Mouse (Mus musculus) neural tube, embryonic 13.5 days (tissue): ENCODE data around the gene Tbc1d14. TPM values are rescaled to one million over a fixed set of nuclear protein-coding genes. Genes with fewer than 3 reads are reported as not detected.

Experiments used
- ATAC-seq: fragments of 200-750 bp; cut with Nextera tagmentation; 2 replicates; pipeline ENCODE4 v1.8.0; 2017; ENCODE audit warnings: low read depth, mild to moderate bottlenecking, moderate TSS enrichment, moderate library complexity
- H3K27ac ChIP-seq: fragments of 300-500 bp; sonication (generic); replicated peaks from 2 replicates; pipeline ENCODE4 v1.5.1; 2015; ENCODE audit warnings: moderate library complexity, mild to moderate bottlenecking, inconsistent platforms
- H3K27me3 ChIP-seq: fragments of 300-500 bp; sonication (generic); 2 replicates; pipeline ENCODE4 v1.6.1; 2015; ENCODE audit warnings: mild to moderate bottlenecking, inconsistent platforms
- H3K36me3 ChIP-seq: fragments of 300-500 bp; sonication (generic); 2 replicates; pipeline ENCODE4 v1.6.1; 2015; ENCODE audit warnings: mild to moderate bottlenecking, inconsistent platforms
- H3K4me1 ChIP-seq: fragments of 300-500 bp; sonication (generic); replicated peaks from 2 replicates; pipeline ENCODE4 v1.6.1; 2015; ENCODE audit warnings: inconsistent platforms
- H3K4me2 ChIP-seq: fragments of 300-500 bp; sonication (generic); 2 replicates; pipeline ENCODE4 v1.6.1; 2015; ENCODE audit warnings: inconsistent platforms, mild to moderate bottlenecking, moderate library complexity
- H3K4me3 ChIP-seq: fragments of 300-500 bp; sonication (generic); 2 replicates; pipeline ENCODE4 v1.5.1; 2015; ENCODE audit warnings: mild to moderate bottlenecking, inconsistent platforms
- H3K9ac ChIP-seq: fragments of 300-500 bp; sonication (generic); 2 replicates; pipeline ENCODE4 v1.6.1; 2015; ENCODE audit warnings: moderate library complexity, mild to moderate bottlenecking, inconsistent platforms
- H3K9me3 ChIP-seq: fragments of 300-500 bp; sonication (generic); 2 replicates; pipeline ENCODE4 v1.6.1; 2016; ENCODE audit warnings: inconsistent platforms
- WGBS: fragments of 180-500 bp; shearing (Covaris S2); methylation state at CpG from one replicate; pipeline ENCODE4 v1.1.7; 2015; 5-methylcytosine and 5-hydroxymethylcytosine counted together
- polyA plus RNA-seq: library from polyadenylated mRNA; unstranded; fragments of >200 nt; fragmentation: Nextera tagmentation; extraction: Ambion mirVana; gene quantifications from 2 replicates; pipeline ENCODE4 v1.2.1, GENCODE M21; 2015

Gene Tbc1d14
- polyA plus RNA-seq, 1 experiment from 2014 or later = 64.0 TPM

DNA sequence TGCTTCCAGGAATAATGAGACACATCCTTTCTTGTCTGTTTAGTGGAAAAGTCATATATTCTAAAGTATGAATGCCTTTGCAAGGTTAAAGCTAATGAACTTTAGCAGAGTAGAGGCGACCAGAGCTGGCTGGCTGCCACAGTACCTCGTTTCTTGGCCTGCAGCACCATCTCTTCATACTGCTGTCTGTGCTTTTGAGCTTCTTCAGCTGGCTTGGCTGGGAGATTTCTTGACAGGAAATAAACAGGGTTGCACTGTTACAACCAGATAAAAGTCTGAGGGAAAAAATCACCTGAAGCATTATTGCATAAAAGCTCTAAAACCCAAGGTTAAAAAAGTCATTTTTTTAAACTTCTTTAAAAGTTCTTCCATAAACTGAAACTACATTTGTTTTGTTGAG is 70.3 kb downstream of the Tbc1d14 start:
- 73% methylated on average over 2 of the region's 2 CpGs for WGBS
- no peaks in the 10 kb centered on the region for H3K9me3 ChIP-seq
- H3K4me2 ChIP-seq = no peak overlapping the region
- H3K27me3 ChIP-seq = no peaks in the 10 kb centered on the region
- no peak overlapping the region for H3K27ac ChIP-seq
- no peak overlapping the region for H3K4me3 ChIP-seq
- H3K4me1 ChIP-seq = peaks cover 11% of the 10 kb centered on the region
- peaks cover 72% of the 10 kb centered on the region for H3K36me3 ChIP-seq
- no peak overlapping the region for H3K9ac ChIP-seq
- no peak for ATAC-seq

DNA sequence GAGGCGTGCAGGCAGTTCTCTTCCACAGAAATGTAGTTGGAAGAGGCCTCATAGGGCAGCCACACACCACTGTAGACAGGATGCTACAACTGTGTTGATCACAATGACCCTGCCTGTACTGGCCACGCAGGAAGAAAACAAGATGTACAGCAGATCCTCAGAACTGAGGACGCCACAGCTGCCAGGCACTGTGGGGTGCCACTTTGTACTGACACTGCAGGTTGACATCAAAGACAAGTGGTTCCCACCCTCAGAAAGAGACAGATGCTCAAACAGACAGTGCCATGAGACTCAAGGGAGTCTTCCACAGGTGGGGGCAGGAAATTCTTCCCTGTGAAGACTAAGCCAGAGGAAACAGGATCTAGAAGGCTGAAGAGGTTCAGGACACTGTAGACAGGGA is 73.3 kb downstream of the Tbc1d14 start:
- no peak overlapping the region for H3K9ac ChIP-seq
- H3K9me3 ChIP-seq = no peaks in the 10 kb centered on the region
- no peak overlapping the region for H3K27ac ChIP-seq
- no peaks in the 10 kb centered on the region for H3K27me3 ChIP-seq
- H3K4me2 ChIP-seq = no peak overlapping the region
- H3K36me3 ChIP-seq = peaks cover 91% of the 10 kb centered on the region
- 72% methylated on average over 3 of the region's 3 CpGs for WGBS
- no peak overlapping the region for H3K4me3 ChIP-seq
- no peak for ATAC-seq
- no peaks in the 10 kb centered on the region for H3K4me1 ChIP-seq

DNA sequence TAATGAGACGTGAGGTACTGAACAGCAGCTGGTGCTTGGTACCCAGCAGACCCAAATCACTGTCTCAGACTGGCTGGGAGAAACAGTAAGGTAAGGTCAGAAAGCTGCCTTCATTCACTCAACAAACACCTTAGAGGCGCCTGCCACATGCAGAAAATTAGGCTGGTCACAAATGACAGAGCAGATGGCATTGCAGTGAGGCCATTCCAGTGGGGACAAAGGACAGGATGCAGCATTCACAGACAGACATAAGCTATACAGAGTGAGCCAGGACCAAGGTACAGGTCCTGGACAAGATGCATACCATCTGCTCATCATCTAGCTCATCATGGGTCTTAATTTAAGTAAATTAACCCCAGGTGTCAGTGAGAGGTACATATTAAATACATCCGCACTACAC is 75.5 kb downstream of the Tbc1d14 start:
- Histone ChIP-seq H3K4me3 (no peak overlapping the region), H3K9ac (no peak overlapping the region), H3K4me1 (no peaks in the 10 kb centered on the region), H3K36me3 (peaks cover 88% of the 10 kb centered on the region), H3K27me3 (no peaks in the 10 kb centered on the region), H3K4me2 (no peak overlapping the region), H3K9me3 (no peaks in the 10 kb centered on the region), H3K27ac (no peak overlapping the region)
- WGBS = 82% methylated on average over 3 of the region's 3 CpGs
- no peak for ATAC-seq

DNA sequence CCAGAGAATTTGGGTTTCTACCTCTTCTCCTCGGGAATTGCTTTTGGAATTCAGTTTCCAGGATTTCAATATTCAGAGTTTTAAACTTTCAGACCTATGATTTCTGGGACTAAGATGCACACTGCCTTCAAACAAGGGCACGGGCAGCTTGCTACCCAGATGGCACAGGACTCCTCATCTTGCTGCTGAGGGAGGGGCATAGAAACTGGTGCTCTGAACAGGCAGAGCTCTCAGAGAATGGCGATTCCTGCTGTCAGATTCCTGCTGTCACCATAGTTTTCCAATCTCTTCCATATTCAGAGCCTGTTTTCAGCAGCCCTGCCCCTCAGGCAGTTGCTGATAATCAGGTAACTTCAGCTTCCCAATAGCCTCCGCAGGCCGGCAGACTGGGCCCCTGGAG is 77.5 kb downstream of the Tbc1d14 start:
- Histone ChIP-seq H3K36me3 (peaks cover 90% of the 10 kb centered on the region), H3K4me2 (no peak overlapping the region), H3K27ac (no peak overlapping the region), H3K9ac (no peak overlapping the region), H3K4me3 (no peak overlapping the region), H3K9me3 (no peaks in the 10 kb centered on the region), H3K4me1 (no peaks in the 10 kb centered on the region), H3K27me3 (no peaks in the 10 kb centered on the region)
- 89% methylated on average over 5 of the region's 5 CpGs for WGBS
- ATAC-seq = no peak

DNA sequence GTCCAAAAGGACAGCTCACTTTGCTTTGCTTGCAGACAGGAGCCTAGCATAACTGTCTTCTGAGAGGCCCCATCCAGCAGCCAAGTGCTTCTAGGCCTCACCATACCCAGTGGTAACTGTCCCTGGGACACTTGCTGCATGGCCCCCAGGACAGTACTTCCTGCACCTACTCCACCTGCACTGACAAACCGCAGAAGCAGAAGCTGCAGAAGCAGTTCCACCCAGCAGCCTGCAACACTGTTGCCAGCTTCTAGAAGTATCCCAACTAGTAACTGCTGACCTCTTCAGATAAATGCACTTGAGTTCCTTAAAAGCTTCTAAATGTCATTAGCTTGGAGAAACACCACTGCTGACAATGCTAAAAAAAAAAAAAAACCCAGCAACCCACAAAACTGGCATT is 78.0 kb downstream of the Tbc1d14 start:
- H3K36me3 ChIP-seq = peaks cover 90% of the 10 kb centered on the region
- 94% methylated on average over 1 of the region's 1 CpGs for WGBS
- no peak overlapping the region for H3K4me3 ChIP-seq
- no peaks in the 10 kb centered on the region for H3K4me1 ChIP-seq
- no peak overlapping the region for H3K27ac ChIP-seq
- no peaks in the 10 kb centered on the region for H3K9me3 ChIP-seq
- H3K9ac ChIP-seq = no peak overlapping the region
- H3K27me3 ChIP-seq = no peaks in the 10 kb centered on the region
- no peak overlapping the region for H3K4me2 ChIP-seq
- ATAC-seq = no peak

DNA sequence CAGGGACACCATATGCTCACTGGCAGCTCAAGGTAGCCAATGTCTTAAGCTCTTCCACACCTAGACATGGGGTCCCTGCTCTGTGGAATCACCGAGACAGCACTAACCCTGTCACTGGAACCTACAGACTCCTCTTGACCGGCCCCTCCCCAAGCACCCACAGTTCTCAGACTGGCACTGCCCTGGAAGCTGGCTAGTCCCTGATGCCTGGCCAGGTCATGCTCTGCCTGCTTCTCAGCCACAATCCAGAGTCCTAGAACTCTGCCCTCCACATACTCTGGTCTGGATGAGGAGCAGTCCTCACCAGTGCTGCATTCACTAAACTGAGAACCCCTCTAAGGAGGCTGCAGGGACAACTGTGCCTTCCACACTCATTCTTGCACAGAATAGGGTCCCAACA is 82.1 kb downstream of the Tbc1d14 start:
- no peak overlapping the region for H3K9ac ChIP-seq
- no peaks in the 10 kb centered on the region for H3K4me1 ChIP-seq
- H3K27ac ChIP-seq = no peak overlapping the region
- H3K27me3 ChIP-seq = no peaks in the 10 kb centered on the region
- H3K36me3 ChIP-seq = peaks cover 93% of the 10 kb centered on the region
- no peak overlapping the region for H3K4me2 ChIP-seq
- no peaks in the 10 kb centered on the region for H3K9me3 ChIP-seq
- WGBS = 95% methylated on average over 2 of the region's 2 CpGs
- no peak for ATAC-seq
- H3K4me3 ChIP-seq = no peak overlapping the region

DNA sequence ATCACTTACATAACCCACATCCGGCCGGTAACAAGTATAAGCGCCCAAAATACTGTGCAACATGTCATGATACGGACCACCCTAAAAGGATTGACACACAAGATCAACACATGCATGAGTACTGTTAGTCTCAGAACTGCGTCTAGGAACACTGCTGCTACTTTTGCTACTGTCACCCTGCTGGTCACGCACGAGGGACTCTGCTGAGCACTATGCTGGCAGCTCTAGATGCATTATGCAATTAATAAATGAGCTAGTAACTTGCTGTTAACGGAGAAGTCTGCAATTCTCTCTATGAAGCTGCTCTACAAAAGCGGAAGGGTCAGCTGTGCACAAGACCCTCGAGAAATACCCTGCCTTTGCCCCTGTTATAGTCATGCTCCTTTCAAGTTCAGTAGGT is 84.7 kb downstream of the Tbc1d14 start:
- Histone ChIP-seq H3K4me3 (no peak overlapping the region), H3K4me1 (no peaks in the 10 kb centered on the region), H3K9me3 (no peaks in the 10 kb centered on the region), H3K27ac (no peak overlapping the region), H3K27me3 (no peaks in the 10 kb centered on the region), H3K9ac (no peak overlapping the region), H3K4me2 (no peak overlapping the region), H3K36me3 (peaks cover 100% of the 10 kb centered on the region)
- no peak for ATAC-seq
- WGBS = 92% methylated on average over 10 of the region's 10 CpGs

DNA sequence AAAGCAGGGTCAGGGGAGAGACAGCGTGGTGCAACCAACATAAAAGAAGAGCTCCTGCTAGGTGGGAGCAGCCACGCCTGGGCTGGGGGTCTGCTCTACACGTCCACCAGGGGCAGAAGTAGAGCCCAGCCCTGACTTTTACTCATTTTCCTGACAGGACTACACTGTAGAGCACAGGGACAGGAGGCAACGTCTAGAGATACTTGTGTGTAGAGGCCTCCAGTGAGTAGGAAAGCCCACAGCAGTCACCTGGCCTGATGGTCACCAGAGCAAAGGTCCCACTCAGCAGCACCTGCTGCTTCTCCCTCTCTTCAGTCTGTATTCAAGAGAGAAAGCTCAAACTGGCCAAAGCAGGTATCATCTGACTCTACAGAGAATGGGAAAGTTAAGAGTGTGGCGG is 87.4 kb downstream of the Tbc1d14 start:
- 74% methylated on average over 5 of the region's 5 CpGs for WGBS
- H3K9me3 ChIP-seq = no peaks in the 10 kb centered on the region
- H3K27me3 ChIP-seq = no peaks in the 10 kb centered on the region
- no peak for ATAC-seq
- peaks cover 99% of the 10 kb centered on the region for H3K36me3 ChIP-seq
- no peaks in the 10 kb centered on the region for H3K4me1 ChIP-seq
- H3K4me2 ChIP-seq = no peak overlapping the region
- no peak overlapping the region for H3K27ac ChIP-seq
- H3K4me3 ChIP-seq = no peak overlapping the region
- no peak overlapping the region for H3K9ac ChIP-seq

DNA sequence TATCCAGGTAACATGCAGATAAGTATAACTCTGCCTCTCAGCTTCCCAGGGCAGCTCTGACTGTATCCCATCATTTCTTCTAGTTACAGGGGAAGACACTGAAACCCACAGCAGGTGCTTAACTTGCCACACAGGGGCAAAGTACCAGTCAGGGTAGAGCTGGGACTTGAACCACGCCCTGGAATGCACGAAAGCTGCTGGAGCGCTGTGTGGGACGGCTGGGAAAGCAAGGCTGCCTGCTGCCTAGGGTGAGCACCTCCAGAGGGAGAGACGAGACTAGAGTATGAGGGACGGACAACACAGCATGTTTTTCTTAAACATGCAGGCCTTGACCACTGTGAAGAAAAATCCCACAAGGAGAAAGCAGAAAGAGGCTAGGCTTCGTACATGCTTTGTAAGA is 87.8 kb downstream of the Tbc1d14 start:
- Histone ChIP-seq H3K27ac (no peak overlapping the region), H3K4me3 (no peak overlapping the region), H3K27me3 (no peaks in the 10 kb centered on the region), H3K9ac (no peak overlapping the region), H3K4me2 (no peak overlapping the region), H3K36me3 (peaks cover 99% of the 10 kb centered on the region), H3K4me1 (no peaks in the 10 kb centered on the region), H3K9me3 (no peaks in the 10 kb centered on the region)
- 89% methylated on average over 7 of the region's 7 CpGs for WGBS
- ATAC-seq = no peak

DNA sequence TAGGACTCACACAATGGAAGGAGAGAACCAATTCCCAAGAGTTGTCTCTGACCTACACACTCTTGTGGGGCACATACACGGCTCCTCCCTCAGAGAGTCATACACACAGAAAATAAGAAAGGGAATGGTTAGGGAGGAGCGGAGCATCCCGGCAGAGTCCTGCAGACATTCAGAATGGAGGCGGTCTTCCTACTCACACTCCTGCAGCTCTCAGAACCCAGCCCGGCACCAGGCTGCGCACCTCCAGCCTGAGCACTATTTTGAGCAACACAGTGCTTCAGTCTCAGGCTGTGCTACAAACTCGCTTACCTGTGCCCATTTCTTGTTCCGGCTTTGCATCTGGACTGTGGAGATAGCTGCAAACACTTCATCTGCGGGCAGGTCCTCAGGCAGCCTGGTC is 98.4 kb downstream of the Tbc1d14 start:
- Histone ChIP-seq H3K4me2 (no peak overlapping the region), H3K27ac (no peak overlapping the region), H3K27me3 (no peaks in the 10 kb centered on the region), H3K9me3 (no peaks in the 10 kb centered on the region), H3K9ac (no peak overlapping the region), H3K4me1 (no peaks in the 10 kb centered on the region), H3K36me3 (peaks cover 74% of the 10 kb centered on the region), H3K4me3 (no peak overlapping the region)
- ATAC-seq = no peak
- WGBS = 93% methylated on average over 9 of the region's 9 CpGs

DNA sequence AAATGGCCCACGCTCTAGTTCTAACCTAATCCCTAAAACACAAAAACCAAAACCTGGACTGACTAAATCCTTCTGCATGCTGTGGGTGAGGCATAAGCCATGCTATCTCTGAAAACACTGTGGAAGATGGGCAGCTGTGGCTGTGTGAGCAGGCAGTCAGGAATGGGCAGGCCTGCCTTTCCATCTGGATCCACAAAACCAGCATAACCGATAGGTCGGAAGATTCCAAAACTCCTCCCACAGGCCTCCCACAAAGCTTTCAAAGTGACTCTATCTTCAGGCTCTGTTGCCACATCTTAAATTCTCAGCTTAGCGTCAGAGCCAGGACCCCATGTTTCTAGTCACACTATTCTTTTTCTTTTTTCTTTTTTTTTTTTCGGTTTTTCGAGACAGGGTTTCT is 99.2 kb downstream of the Tbc1d14 start:
- H3K36me3 ChIP-seq = peaks cover 69% of the 10 kb centered on the region
- no peak overlapping the region for H3K9ac ChIP-seq
- no peaks in the 10 kb centered on the region for H3K4me1 ChIP-seq
- no peaks in the 10 kb centered on the region for H3K27me3 ChIP-seq
- no peak overlapping the region for H3K4me3 ChIP-seq
- no peak overlapping the region for H3K4me2 ChIP-seq
- H3K27ac ChIP-seq = no peak overlapping the region
- 91% methylated on average over 6 of the region's 6 CpGs for WGBS
- H3K9me3 ChIP-seq = no peaks in the 10 kb centered on the region
- no peak for ATAC-seq

DNA sequence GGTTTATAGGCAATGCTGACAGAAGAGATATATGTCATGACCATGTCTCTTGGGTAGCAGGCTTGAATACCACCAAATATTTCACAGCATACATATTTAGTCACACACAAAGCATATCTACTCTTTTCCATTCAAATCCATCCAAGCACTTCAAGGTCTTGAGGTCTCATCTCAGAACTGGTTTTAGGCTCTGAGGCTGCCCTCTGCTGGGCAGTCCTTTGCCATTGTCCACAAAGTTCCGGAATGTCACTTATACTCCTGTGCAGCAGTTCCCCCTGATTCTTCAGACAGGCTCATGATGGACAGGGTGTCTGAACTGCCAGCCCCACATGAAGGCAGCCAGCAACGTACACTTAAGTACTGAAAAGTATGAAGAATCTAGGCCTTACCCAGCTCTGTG is 103.9 kb downstream of the Tbc1d14 start:
- Histone ChIP-seq H3K4me2 (no peak overlapping the region), H3K27me3 (peaks cover 5% of the 10 kb centered on the region), H3K4me1 (peaks cover 16% of the 10 kb centered on the region), H3K9ac (no peak overlapping the region), H3K36me3 (peaks cover 34% of the 10 kb centered on the region), H3K27ac (no peak overlapping the region), H3K4me3 (no peak overlapping the region), H3K9me3 (no peaks in the 10 kb centered on the region)
- ATAC-seq = no peak
- 49% methylated on average over 2 of the region's 2 CpGs for WGBS

DNA sequence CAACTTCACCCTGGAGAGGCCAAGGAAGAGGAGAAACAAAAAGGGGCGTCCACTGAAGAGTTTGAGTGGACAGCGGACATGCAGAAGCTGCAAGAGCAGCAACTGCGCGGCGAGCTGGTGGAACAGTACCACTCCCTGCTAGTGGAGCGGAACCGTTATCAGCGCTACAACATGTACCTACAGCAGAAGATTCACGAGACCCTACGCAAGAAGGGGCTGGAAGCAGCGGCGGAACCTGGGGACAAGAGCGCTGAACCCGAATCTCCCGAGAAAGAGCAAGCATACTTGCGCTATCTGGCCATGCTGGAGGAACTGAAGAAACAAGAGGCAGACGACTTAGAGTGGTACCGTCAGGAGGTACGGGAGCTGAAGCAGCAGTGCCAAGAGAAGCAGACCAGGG is 107.8 kb downstream of the Tbc1d14 start:
- H3K4me1 ChIP-seq = peaks cover 47% of the 10 kb centered on the region
- peaks cover 5% of the 10 kb centered on the region for H3K27me3 ChIP-seq
- H3K4me2 ChIP-seq = peak overlapping the region; percentile 97
- H3K4me3 ChIP-seq = peak overlapping the region; percentile 92
- no peaks in the 10 kb centered on the region for H3K9me3 ChIP-seq
- WGBS = 33% methylated on average over 19 of the region's 19 CpGs
- H3K27ac ChIP-seq = no peak overlapping the region
- peak overlapping the region; percentile 74 for H3K9ac ChIP-seq
- no peak for ATAC-seq
- H3K36me3 ChIP-seq = no peaks in the 10 kb centered on the region
